Mouse (Mus musculus) megakaryocyte progenitor cell, adult 5-6 weeks (primary cell): ENCODE data around the gene Glis1. TPM values are rescaled to one million over a fixed set of nuclear protein-coding genes. Genes with fewer than 3 reads are reported as not detected.

Source experiments
- ATAC-seq: replicated peaks from 2 replicates; pipeline ENCODE4 v1.8.0; 2016; ENCODE audit warnings: mild to moderate bottlenecking, moderate TSS enrichment, inconsistent platforms; ENCODE audit not compliant: poor library complexity
- total RNA-seq, 2 experiments: library from RNA; stranded (forward) in 1 of 2; stranded (reverse) in 1 of 2; fragments of 157-497, 149-512 nt in 1 of 2; fragments of 200-1000 nt in 1 of 2; gene quantifications; 2 replicates each; pipeline versions ENCODE4 v1.2.3 to v1.2.4; 2015 to 2017

Gene Glis1
- total RNA-seq, 2 experiments from 2014 or later: 0.05 TPM; not detected in 1

DNA sequence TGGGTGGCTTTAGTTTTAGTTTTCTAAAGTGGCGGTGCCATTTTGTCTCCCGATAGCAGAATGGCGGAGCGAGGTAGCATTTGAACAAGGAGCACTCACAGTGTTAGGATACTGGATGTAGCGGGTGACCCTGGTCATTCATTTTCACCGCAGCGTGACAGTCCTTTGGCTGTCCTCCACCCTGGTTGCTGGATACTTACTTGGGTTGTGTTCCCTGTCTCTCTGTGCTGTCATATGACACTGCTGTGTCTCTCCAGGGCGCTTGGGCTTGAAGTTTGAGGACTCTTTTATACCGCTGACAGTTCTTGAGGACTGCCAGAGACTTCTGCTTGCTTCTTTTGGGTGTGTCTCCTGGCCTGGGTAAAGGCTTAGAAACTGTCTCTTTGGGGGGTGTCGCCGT, 80.6 kb downstream of the Glis1 start:
- no peak for ATAC-seq

DNA sequence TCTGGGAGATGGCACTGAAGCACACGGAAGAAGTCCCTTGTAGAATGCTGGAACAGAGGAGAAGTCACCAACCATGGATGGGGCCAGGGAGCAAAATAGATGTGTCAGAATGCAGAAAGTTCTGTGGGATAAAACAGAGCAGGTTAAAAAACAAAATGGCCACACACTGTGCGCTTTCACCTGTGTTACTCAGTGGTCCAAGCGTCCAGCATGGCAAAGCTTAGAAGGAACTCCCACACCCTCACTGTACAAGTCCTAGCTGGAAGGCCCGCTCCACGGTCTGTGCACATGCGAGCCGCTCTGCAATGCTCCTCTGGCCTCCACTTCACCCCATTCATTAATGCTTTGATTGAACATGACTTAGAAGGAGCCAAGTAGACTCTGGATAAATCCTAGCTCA, 81.2 kb downstream of the Glis1 start:
- no peak for ATAC-seq

DNA sequence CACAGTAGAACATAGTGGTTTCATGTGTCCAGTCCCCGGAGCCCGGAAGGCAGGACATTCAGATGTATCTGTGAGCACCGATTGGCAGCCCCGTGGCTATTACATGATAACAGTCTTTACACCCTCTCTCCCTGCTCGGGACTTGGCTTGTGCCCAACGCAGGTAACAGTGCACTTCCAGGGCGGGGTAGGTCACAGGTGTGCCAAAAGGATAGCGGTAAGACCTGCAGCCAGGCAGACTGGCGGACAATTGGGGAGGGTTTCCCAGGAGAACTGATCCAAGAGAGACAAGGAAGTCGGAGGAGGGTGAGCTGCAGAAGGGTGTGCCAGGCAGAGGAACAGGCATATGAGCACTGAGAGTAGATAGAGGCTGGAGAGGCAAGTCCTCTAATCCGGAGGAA, 84.4 kb downstream of the Glis1 start:
- no peak for ATAC-seq

DNA sequence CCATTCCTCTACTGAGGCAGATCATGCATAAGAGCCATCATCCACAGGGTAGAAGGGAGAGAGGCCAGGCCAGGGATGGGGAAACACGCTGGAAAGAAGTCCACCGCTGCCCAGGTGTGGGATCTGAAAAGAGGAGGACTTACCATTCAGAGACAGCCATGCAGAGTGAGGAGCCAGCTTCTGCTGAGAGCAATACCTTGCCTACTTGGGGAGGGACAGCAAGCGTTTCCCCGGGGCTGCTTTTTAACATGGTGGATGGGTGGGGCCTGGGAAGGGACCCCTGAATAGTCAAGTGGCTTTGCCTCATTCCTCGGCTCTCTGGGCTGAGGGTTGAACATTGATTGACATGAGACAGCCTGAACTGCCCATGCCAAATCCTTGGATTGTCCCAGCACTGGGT, 85.7 kb downstream of the Glis1 start:
- ATAC-seq: no peak

DNA sequence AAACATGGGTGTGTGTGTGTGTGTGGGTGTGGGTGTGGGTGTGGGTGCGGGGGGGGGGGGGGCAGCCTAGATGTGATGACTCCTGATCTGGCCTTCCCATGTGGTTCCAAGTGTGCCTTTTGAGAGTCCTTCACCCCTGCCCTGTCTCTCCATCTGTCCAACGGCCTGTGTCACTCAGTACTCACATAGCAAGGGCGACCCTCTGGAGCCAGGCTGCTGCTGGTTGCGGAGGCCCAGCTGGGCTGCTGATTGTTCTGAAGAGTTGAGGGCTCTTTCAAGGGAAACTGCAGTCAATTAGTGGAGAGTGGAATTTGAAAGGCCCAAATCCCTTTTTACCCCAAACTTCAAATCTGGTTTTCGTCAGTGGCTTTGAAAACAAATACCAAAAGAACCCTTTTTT, 86.4 kb downstream of the Glis1 start:
- no peak for ATAC-seq

DNA sequence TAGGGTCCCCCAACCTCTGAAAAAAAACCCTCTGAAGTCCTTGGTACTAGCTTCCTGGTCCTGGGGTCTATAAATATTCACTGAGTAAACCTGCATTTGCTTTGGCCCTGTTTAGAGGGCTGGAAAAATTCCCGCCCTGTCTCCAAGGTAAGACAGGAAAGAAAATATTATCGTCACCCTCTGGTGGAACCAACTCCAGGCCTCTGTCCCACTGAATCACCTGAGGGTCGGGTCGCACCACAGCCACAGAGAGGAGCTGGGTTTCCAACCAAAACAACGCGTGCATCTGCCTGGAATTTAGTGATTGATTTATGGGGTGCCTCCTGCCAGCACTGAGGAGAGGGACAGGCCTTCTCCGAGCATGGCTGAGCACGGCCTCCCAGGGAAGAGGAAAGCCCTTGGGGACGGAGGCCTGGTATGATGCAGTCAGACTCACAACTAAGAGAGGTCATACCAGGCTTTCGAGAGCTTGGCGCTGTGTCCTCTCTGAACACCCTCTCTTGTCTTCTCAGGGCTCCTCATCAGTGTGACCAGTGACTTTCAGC, 89.3 kb downstream of the Glis1 start:
- no peak for ATAC-seq

DNA sequence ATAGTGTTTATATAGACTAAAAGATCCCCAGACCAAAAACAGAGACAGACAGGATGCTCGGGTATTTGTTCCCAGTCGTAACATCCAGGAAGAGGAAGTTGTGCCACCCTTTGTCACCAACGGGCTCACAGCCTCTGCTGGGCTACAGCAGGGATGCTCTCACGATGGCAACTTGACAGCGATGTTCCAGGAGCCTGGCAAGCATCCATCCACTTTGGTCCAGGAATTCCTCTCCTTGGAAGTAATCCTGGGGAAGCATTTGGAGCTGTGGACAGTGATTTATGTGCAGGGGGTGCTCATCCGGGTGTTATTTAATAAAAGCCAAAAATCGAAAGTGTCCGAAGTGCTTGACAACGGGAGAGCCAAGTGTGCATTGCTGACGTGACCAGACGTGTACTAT, 100.7 kb downstream of the Glis1 start:
- ATAC-seq: no peak

DNA sequence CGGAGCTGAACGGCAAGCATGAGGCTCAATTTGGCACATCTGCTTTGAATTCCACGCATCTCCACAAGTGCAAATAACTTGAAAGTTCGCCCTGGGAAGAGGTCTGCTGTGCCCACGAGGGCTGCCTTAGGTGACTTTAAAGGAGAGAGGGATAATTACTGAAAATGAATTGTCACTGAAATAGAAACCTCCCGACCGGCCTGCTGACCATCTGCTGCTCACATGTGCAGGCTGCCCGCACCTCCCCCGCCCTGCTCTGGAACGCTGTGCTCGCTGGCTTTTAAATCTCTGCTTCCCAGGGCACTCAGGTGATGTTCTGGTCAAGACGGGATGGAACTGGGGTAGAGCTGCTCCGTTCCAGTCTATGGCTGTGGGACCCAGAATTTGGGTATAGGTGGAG, 103.7 kb downstream of the Glis1 start:
- no peak for ATAC-seq

DNA sequence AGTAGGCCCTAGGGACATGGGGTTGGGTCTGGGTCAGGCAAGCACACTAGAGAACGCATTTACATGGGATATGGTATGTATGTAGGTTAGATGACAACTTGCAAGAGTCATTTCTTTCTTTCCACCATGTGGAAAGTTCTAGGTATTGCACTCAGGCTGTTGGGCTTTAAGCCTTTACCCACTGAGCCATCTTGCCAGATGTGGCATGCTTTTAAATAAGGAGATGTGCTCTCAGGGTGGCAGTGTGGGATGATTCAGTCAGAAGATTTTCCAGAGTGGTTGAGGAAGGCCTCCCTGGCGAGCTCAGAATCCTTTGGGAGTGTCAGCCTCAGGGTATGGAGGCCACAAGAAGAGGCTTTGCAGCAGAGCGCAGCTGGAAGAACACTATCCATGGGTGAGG, 104.2 kb downstream of the Glis1 start:
- no peak for ATAC-seq

DNA sequence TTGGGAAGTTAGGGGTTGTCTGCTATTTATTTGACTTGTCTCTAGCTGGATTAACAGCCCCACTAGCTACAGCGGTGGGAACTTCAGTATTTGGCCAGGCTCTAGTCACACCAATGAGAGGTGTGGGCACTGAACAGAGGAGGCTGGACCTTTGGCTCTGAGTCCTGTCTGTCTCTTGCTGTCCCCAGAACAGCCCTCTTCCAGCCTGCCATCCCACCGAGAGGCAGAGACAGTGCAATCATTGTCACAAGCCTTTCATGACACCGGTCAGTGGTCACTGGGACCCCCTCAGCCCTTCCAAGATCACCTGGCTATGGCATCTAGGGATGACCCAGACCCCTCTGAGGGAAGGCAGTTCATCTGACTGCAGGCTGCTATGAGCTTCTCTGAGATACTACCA, 104.6 kb downstream of the Glis1 start:
- no peak for ATAC-seq

DNA sequence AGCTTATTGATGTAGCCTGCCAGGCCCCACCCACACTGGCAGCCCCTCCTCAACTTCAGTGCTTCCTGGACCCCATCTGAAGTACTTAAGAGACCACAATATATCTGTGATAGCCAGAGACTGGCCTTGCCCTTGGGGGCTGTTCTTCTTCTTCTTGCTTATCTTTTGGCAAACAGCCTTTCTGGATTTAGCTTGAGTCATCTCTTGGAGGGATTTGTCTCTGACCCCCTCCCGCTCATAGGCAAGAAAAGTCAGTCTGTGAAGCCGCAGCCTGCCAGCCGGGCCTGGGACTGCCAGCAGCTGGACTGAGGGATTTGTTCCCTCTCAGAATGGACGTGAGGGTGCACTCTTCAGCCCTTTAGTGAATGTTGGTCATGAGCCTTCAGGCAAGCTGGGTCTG, 107.4 kb downstream of the Glis1 start:
- no peak for ATAC-seq

DNA sequence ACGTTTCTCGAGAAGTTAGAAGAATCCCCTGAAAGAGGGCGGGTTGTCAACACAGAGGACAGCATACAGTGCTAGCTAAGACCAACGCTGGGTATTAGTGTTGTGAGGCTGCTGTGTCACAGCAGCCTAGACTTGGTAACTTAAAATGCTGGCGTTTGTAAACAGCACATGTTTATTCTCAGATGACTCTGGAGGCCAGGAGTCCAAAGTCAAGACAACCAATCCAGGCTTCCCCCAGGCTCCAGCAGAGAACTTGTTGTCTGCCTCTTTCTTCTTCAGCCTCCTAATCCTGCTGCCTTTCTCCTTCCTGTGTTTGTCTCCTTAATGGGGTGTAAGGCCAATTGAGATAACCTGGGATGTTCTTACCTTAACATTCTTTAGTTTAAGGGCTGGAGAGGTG, 110.5 kb downstream of the Glis1 start:
- no peak for ATAC-seq

DNA sequence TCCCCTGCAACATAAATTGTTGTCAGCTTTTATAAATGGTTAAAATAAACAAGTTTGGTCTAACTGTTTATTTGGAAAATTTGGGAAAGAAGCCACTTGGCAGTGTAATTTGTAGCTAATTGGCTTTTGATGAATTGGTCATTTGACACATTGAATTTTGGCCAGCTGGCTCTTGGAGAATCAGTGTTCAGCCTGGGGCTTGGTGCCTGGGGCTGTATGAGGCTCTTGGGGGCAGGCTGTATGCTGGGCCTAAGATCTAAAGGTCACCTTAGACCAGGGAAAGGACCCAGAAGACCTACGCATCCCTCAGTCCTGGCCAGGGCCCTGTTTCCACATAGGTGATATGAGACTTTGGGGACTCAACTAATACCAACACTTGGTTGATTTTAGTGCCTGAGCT, 111.3 kb downstream of the Glis1 start:
- ATAC-seq: no peak

DNA sequence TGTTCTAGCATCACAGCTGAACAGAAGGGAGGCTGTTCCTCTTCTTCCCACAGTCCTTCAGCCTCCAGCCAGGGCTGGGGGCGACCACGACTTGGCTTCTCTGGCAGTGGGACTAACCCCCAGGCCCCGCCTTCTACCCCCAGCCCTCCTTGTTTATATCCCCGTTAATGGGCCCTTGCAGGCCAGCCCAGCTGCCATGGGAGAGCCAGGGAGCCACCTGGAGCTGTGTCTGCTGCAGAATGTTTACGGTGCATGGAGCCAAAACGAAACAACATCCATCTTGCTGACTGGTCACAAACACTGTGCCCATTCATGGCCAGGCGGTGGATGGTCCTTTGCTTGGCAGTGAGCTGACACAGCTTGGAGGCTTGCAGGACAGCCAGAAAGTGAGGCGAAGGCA, 112.1 kb downstream of the Glis1 start:
- no peak for ATAC-seq

DNA sequence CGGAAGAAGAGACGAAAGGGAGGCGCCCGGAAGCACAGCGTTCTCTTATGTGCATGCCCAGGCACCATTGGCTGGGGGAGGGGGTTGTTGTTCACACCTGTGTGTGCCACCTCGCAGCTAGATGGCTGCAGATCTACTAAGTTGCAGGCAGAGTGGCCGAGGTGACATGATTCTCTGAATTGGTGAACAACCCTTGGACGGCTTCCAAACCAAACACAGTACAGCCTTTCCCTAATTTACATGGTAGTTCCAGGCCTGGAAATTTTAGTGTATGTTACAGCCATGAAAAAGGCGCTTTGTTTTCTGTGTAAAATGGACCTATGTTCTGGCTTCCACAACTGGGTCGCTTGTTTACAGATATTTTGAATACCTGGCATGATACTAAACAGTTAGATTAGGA, 115.7 kb downstream of the Glis1 start:
- ATAC-seq: no peak

DNA sequence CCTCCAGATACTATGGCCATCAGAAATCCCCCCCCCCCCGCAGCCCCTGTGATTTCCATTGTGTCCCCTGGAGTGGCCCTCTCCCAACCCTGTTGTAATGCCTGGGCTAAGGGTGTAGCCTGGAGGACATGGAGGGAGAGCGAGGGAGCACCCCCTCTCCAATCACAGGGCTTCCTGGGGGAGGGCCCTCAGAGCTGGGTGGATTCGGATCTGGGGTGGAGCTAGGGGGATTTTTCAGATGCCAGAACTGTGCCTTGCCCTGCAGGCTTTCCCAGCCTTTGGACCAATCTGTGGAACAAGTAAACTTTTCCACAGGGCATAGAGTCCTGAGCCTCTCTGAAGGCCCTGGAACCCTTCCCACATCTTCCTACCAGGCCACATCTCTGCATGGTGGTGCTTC, 116.2 kb downstream of the Glis1 start:
- no peak for ATAC-seq

DNA sequence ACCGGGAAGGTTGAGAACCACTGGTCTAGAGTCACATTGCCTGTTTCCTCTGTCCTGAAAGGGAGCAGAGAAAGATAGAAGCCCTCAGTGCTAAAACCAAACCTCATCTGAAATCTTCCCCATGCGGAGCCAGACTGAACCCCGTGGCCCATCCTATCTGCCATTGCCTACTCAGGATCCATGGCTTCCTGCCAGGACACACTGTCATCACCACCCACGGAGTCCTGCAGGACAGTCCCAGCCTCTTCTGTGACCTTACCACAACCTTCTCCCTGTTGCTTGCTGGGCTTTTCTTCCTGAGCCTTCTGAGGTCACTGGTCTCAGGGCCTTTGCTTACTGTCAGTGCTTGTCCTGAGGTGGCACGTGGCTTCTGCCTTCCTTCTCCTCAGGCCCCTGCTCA, 118.3 kb downstream of the Glis1 start:
- no peak for ATAC-seq

DNA sequence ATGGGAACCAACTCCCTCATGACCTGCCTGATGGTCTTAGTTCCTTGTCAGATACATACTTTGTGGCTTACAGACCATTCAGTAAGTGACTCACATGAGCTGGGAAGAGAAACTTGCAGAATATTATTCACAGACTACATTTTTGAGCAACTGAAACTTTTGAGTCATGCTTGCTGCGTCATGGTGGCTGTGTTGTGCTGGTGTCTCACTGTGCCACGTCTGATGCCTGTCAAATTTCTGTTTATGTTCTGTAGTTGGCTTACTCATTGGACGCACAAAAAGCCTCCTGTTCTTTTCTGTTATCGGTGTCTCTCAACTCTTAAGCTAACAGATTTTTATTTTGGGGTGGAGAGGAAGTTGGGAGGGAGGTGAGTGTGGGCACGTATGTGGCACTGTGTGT, 119.4 kb downstream of the Glis1 start:
- peak; percentile 31; the same call in 1 of the 2 replicates for ATAC-seq

DNA sequence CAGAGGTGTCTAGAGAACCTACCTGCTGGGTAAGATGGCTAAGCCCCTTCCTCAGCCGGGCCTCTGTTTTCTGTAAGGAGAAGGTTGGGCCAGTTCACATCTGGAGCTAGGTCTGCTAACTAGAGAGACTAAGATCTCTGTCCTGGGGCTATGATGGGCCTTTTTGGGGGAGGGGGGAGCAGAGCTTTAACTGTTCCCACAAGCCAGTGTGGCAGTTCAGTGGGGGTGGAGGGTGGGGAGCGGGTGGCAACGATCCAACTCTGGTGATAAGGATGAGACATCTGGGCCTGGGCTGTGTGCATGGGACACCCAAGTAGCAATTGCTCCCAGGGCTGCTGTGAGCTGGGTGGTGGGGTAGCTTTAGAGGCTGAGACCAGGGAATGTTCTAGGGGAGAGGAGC, 124.4 kb downstream of the Glis1 start:
- ATAC-seq: no peak

DNA sequence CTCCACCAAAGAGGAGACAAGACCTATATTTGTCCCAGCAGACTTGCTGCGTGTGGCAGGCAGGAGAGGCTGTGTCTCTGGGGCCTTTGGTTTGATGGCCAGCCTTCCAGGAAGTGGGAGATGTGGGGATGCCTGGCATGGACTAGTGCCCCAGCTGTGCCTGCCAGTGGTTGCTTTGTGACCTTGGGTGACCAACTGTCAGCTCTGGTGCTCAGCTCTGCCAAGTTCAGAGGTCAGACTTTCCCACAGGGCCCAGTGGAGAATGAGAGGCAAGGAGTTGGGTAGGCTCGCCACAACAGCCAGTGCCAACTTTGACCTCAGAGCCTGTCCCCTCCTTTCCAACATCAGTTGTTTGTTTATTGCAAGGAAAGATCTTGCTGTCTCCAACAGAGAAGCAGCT, 126.7 kb downstream of the Glis1 start:
- no peak for ATAC-seq

DNA sequence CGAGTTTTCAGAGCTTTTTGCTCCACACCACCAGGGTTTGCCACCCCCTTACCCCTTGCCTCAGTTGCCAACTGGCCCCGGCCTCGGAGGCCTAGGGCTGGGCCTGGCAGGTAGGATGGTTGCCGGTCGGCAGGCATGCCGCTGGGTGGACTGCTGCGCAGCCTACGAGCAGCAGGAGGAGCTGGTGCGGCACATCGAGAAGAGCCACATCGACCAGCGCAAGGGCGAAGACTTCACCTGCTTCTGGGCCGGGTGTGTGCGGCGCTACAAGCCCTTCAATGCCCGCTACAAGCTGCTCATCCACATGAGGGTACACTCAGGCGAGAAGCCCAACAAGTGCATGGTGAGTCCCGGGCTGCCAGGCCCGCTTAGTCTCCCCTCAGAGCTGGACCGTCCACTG, 133.8 kb downstream of the Glis1 start:
- ATAC-seq: no peak

DNA sequence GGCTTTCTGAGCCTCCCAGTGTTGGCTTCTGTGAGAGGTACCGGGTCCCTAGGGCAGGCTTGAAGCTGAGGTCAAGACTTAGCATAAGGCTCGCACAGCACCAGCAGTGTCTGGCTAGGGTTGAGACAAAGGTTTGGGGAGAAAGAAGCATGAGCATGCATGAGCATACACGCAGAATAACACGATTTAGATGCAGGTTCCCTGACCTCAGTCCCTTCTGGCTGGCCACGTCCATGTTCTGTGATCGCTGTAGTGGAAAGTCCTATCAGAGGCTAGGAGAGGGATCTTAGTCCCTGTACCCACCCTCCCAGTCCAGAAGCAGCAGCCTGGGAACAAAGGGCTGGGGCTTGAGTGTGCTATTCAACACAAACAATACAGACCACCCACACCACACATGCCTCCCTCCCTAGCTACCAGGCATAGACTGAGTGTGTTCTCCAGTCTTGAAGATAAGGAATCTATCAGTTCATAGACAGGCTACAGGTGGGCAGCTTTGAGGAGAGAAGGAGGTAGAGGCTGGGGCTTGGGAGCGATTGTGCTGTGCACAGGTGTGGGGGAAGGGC, 134.6 kb downstream of the Glis1 start:
- ATAC-seq: no peak

DNA sequence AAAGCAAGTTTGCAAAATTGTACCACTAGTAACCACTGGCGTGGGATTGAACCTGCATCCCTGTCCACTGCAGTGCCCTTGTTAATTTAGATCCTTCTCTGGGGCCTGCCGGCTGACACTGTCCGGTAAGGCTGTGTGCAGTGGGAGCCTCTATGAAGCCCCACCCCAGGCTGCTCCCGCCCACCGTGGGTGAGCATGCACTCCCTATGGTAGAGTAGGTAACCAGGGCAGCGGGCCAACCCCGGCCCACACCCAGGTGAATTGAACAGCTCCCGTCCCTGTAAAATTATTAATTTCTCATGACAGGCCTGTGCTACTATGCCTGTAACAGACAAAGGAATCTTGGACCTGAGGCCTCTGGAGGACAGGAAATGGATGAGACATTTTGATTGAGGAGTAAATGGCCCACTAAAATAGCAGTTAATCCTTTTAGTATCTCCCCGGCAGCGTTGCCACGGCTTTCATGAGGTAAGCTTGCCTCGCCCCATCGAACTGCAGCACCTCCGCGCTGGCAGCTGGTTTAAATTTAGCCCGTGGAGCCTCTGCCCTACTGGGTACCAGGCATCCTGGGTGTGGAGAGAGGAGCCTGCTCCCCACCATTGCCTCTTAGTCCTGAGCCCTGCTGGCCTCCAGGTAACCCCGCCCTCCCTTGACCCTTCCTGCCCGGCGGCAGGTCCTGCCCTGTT, 136.1 kb downstream of the Glis1 start:
- ATAC-seq: no peak
